Mouse (Mus musculus) Patski (cell line): ENCODE results near the gene Mboat2. TPM values are rescaled to one million over a fixed set of nuclear protein-coding genes. Genes with fewer than 3 reads are reported as not detected.

Source experiments
- ATAC-seq: fragments of 100-300 bp; one replicate; pipeline ENCODE4 v1.8.0; 2021
- CTCF ChIA-PET: fragments of 350-600 bp; sonication (Branson Sonifier 250); formaldehyde crosslinking; loops from one replicate; lab custom pipeline; 2022; ENCODE audit warnings: inconsistent platforms; lab: Charles Lee
- POLR2A ChIA-PET: fragments of 350-600 bp; sonication (Branson Sonifier 250); formaldehyde crosslinking; loops from one replicate; lab custom pipeline; 2022; ENCODE audit warnings: antibody characterized with exemption, inconsistent platforms; lab: Charles Lee
- DNase-seq: peaks from one replicate; pipeline ENCODE4 v3.0.0-alpha.2; 2011; ENCODE audit warnings: low read depth, low spot score
- H3K27me3 ChIP-seq: fragments of 371-371 bp; one replicate; pipeline ENCODE4 v1.5.1; 2021
- CTCF ChIP-seq: fragments of 100-300 bp; IDR thresholded peaks from one replicate; pipeline ENCODE4 v1.5.1; 2021
- in situ Hi-C: fragments of 300-500 bp; cut with MboI; formaldehyde crosslinking; loops from 3 replicates; pipeline ENCODE4 v1.11.1; 2018; ENCODE audit warnings: low pct_unique_long_range_greater_than_20kb, mixed read lengths
- polyA plus RNA-seq: library from polyadenylated mRNA; unstranded; gene quantifications from one replicate; pipeline ENCODE4 v1.2.3, GENCODE M21; 2021

The Mboat2 gene
- polyA plus RNA-seq, 1 experiment from 2014 or later = 24.4 TPM

DNA sequence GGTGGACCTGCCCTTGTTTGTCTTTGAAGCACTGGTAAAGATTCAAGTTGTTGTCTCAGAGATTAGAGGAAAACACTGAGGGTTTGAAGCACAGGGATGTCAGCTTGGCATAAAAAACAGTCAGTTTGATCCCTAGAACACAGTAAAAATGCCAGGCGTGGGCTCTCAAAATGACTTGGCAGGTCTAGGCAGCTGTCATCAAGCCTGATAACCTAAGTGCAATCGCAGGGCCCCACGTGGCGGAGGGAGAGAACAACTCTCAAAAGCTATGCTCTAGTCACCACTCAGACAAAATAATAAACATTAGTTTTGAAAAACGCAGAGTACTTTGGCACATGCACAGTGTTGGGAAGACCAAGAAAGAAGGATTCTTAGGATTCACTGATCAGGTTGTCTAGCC, 154.5 kb downstream of the Mboat2 start:
- in situ Hi-C loops = no loop called here
- TF ChIP-seq CTCF = no peak
- ChIA-PET CTCF (interaction anchor here (1.0 kb wide), 1 partner anchor 9 kb away, joined by 3 read pairs; no protein-coding TSS in a partner anchor), POLR2A (interaction anchor here (0.6 kb wide), 1 partner anchor 28 kb away, joined by 3 read pairs; no protein-coding TSS in a partner anchor)
- no peak for DNase-seq
- H3K27me3 ChIP-seq = no peaks in the 10 kb centered on the region
- no peak for ATAC-seq

DNA sequence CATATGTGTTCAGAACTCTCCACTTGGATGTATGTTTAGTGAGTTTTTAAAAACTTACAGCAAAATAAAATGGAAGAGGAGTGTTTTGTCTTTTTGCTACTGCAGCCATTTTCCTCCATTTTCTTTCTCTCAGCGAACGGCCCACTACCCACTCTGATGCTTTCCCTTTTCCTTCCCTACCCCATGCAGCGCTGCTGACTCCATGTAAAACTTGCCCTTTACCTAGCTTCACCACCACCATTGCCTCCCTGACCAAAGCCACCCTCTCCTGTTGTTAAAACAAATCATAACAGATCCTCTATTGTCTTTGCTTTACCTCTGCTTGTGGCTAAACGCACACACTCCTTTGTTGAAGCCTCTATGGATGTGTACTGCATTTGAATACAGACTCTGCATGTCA, 164.7 kb downstream of the Mboat2 start:
- ChIA-PET CTCF (no interaction called here), POLR2A (no interaction called here)
- H3K27me3 ChIP-seq = no peaks in the 10 kb centered on the region
- ATAC-seq = no peak
- in situ Hi-C loops = no loop called here
- no peak for DNase-seq
- no peak for TF ChIP-seq CTCF

DNA sequence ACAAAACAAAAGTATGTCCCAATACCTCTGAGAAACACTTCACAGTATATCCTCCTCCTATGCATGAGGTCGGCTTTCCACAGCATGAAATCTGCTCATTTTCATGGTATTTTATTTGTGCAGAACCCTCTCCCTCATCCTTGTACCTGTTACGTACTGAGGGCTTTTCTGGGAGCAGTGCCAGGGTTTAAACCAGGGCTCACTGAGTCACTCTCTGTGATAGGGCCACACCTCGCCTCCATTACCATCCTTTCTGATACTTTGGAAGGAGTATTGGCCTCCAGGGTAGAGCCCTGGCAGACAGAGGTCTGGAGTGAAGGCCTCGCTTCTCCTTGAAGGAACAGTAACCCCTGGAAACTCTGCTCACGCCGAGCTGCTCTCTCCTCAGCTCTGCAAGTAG, 174.7 kb downstream of the Mboat2 start:
- DNase-seq (no peak), ATAC-seq (no peak)
- in situ Hi-C loops = no loop called here
- ChIA-PET POLR2A (no interaction called here), CTCF (interaction anchor here (1.1 kb wide), 1 partner anchor 10 kb away, joined by 3 read pairs; no protein-coding TSS in a partner anchor)
- H3K27me3 ChIP-seq = no peaks in the 10 kb centered on the region
- no peak for TF ChIP-seq CTCF

DNA sequence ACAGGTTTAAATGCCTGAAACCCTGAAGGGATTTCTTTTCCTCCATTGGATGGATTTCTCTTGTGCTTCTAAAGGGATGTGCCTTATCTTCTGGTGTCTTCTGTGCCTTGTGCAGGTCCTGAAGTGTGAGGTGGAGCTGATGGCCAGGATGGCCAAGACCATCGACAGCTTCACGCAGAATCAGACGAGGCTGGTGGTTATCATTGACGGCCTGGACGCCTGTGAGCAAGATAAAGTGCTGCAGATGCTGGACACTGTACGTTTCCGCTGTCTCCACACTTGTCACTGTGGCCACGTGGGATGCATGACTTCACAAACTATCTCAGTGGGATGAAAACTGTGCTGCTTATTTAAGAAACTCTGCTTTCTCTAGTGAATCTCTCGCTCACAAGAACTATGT, 179.3 kb downstream of the Mboat2 start:
- ChIA-PET POLR2A (no interaction called here), CTCF (no interaction called here)
- in situ Hi-C loops = no loop called here
- no peak for DNase-seq
- no peaks in the 10 kb centered on the region for H3K27me3 ChIP-seq
- TF ChIP-seq CTCF = no peak
- no peak for ATAC-seq

DNA sequence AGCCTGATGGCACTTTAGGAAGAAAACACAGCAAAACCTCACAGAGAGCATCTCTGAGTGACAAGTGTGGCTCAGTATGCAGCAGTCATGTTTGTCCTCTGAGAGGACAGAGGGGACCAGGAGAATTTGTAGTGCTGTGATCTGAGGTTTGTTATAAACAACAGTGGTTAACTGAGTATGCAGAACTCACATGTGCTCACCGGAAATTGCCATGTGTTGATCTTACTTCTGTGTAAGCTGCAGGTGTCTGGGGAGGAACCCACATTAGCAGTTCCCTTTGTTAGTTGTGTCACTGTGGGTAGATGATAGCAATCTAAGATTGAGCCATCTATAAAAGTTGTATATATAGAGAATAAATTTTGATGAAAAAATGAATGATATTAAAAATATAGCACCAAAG, 179.7 kb downstream of the Mboat2 start:
- TF ChIP-seq CTCF = no peak
- no peaks in the 10 kb centered on the region for H3K27me3 ChIP-seq
- DNase-seq = no peak
- no peak for ATAC-seq
- POLR2A ChIA-PET = no interaction called here
- in situ Hi-C loops = no loop called here
- CTCF ChIA-PET = no interaction called here

DNA sequence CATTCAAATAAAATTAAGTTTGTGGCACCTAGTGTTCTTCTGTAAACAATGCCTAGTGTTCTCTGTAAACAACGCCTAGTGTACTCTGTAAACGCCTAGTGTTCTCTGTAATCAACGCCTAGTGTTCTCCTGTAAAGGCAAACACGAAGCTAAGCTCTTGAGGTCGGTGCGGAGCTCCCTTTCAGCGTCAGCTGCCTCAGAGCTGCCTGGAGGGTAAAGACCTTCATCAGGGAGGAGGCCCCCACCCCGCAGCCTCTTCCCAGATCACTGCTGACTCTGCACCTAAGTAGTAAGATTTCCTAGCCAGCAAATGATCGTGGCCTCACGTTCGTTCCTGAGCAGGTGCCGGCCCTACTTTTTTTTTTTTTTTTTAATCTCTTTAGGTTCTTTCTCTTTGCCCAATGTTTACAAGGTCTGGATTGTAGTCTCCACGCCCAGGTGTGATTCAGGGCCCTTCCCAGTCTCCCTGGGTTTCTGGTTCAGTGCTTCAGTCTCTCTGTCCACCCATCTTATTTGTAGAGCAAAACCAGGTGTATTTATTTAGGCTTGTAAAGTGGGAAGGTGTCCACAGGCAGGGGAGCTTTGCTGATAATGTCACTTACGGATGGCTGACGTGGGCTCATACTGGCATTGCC, 181.2 kb downstream of the Mboat2 start:
- no peaks in the 10 kb centered on the region for H3K27me3 ChIP-seq
- POLR2A ChIA-PET = interaction anchor here (0.6 kb wide), 1 partner anchor 239 kb away, joined by 4 read pairs; no protein-coding TSS in a partner anchor
- no peak for DNase-seq
- TF ChIP-seq CTCF = no peak
- CTCF ChIA-PET = no interaction called here
- in situ Hi-C loops = no loop called here
- ATAC-seq = no peak

DNA sequence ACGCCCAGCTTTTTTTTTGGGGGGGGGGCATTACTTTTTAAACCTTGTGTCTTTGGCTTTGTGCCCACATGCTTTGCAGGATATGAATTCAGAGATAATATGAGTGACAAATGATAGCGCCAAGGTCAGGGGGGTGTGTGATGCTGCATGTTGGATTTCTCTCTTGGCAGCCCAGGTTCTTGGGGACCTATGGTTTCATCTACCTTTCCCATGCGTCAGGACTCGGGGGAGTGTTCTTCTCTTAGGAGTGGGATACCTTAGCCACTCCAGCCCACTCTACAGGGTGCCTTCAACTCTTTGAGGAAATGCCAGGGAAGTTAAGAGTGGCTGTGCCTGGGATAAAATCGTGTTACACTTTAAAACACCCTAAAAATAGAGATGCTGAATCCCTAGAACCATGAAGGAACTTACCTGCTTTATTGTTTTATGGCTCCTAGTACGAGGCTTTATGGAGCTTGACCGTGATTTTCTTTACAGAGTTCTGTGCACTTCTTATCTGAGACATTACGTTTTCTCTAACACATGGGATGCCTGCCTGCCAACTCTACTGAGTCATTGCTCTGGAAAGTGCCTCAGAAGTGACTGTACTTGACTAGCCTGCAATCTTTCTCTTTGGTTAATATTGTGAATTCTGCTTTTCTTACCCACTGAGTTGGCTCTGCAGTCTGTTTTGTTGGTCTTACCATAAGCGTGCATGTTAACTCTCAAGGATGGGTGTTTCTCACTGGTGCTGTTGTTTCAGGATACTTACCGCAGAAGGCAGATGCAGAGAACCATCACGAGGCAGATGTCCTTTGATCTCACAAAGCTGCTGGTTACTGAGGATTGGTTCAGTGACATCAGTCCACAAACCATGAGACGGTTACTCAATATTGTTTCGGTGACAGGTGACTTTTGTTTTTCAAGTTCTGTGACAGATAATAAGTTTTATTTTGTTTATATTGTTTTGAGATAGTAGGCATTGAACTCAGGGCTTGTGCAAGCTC, 182.2 kb downstream of the Mboat2 start:
- in situ Hi-C loops = no loop called here
- peak; percentile 17 for DNase-seq
- CTCF ChIA-PET = no interaction called here

More for the DNA sequence above, 182.2 kb downstream of the Mboat2 start:
- no peaks in the 10 kb centered on the region for H3K27me3 ChIP-seq
- no peak for TF ChIP-seq CTCF
- POLR2A ChIA-PET = interaction anchor here (0.6 to 1.0 kb wide), 2 partner anchors 27 to 240 kb away, joined by 3 to 4 read pairs; no protein-coding TSS in a partner anchor
- ATAC-seq = peak; percentile 39

Other genes starting within 250 kb of the Mboat2 start
- 10.1 TPM for gene Klf11, start 179.6 kb upstream of the Mboat2 start, polyA plus RNA-seq
- 116 TPM for gene Cys1, start 149.1 kb upstream of the Mboat2 start, polyA plus RNA-seq
- gene Rrm2, start 122.6 kb upstream of the Mboat2 start, polyA plus RNA-seq = 129 TPM
- 77.1 TPM for gene Kidins220, start 144.0 kb downstream of the Mboat2 start, polyA plus RNA-seq